Mouse (Mus musculus) E14TG2a.4 (cell line): ENCODE data around the gene Tlx2.

Experiments
- H3K27me3 ChIP-seq: 2 replicates; pipeline ENCODE4 v1.6.1; 2014; ENCODE audit warnings: low read length, control low read depth; ENCODE audit not compliant: insufficient read depth
- H3K36me3 ChIP-seq: 2 replicates; pipeline ENCODE4 v1.6.1; 2014; ENCODE audit warnings: low read length, control low read depth; ENCODE audit not compliant: insufficient read depth
- H3K4me1 ChIP-seq: replicated peaks from 2 replicates; pipeline ENCODE4 v1.6.1; 2014; ENCODE audit warnings: low read depth, low read length, control low read depth
- H3K4me3 ChIP-seq: replicated peaks from 2 replicates; pipeline ENCODE4 v1.5.1; 2014; ENCODE audit warnings: mild to moderate bottlenecking, low read length
- H3K9me3 ChIP-seq: 2 replicates; pipeline ENCODE4 v1.6.1; 2014; ENCODE audit warnings: low read length, control low read depth
- CTCF ChIP-seq: conservative IDR thresholded peaks from 2 replicates; pipeline ENCODE4 v1.5.1; 2014; ENCODE audit warnings: low read length
- NANOG ChIP-seq: IDR thresholded peaks from 2 replicates; pipeline ENCODE4 v1.6.1; 2014; ENCODE audit warnings: borderline replicate concordance, low read length, mixed read lengths
- POU5F1 ChIP-seq: IDR thresholded peaks from 2 replicates; pipeline ENCODE4 v1.6.1; 2014; ENCODE audit warnings: low read length, borderline replicate concordance

The Tlx2 gene

GRCm38 (mm10) chr6:83053136-83053960 is 16.7 kb downstream of the Tlx2 start:
- Histone ChIP-seq H3K27me3 (peaks cover 10% of the 10 kb centered on the region), H3K4me3 (peak overlapping the region; percentile 99), H3K9me3 (no peaks in the 10 kb centered on the region), H3K36me3 (peaks cover 45% of the 10 kb centered on the region), H3K4me1 (peaks cover 61% of the 10 kb centered on the region)
- no peak for TF ChIP-seq NANOG
- no peak for TF ChIP-seq POU5F1
- no peak for TF ChIP-seq CTCF

GRCm38 (mm10) chr6:83049367-83049766 is 20.7 kb downstream of the Tlx2 start:
- H3K9me3 ChIP-seq: peaks cover 4% of the 10 kb centered on the region; the same call in 1 of the 2 replicates
- peaks cover 34% of the 10 kb centered on the region for H3K27me3 ChIP-seq
- peaks cover 36% of the 10 kb centered on the region for H3K4me1 ChIP-seq
- H3K36me3 ChIP-seq: peaks cover 23% of the 10 kb centered on the region
- H3K4me3 ChIP-seq: peak overlapping the region; percentile 43
- TF ChIP-seq CTCF: no peak
- TF ChIP-seq POU5F1: no peak
- no peak for TF ChIP-seq NANOG

DNA sequence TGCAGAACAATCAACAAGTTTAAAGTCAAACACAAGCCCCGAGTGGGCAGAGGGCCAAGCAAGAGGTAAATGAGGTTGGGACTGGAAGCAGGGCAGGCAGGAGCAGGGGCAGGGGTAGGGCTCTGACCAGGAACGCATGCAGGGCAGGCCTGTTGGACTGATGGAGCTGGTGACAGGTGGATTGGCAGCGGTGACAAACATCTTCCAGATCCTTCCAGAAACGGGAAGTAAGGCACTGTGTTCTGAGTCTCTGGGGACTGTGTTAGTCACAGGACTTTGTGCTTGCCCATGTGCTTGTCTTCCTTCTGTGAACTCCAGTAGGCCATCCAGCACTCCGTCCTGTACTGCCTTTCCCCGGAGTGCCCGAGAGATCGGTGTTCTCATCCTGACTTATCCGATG is 25.4 kb downstream of the Tlx2 start:
- Histone ChIP-seq H3K9me3 (peaks cover 4% of the 10 kb centered on the region; the same call in 1 of the 2 replicates), H3K36me3 (no peaks in the 10 kb centered on the region), H3K4me1 (peaks cover 31% of the 10 kb centered on the region), H3K27me3 (peaks cover 45% of the 10 kb centered on the region), H3K4me3 (no peak overlapping the region)
- TF ChIP-seq NANOG (no peak), CTCF (no peak), POU5F1 (no peak)

DNA sequence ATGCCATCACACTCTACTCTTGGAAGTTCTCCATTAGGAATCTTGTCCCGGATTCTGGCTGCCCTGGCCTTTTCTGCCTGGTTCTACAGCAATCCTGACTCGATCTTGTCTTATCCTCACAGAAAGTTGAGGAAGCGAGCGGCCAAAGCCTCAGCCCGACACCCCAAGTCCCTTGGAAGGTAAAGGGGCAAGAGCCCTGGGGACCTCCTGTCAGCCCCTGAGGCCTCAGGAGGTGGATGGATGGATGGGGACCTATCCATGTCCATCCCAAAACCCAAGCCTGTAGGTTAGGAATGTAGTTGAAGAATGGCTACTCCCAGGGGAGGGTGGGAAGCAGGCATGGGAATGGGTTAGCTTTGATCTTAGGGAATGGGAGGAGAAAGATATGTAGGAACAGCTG is 26.1 kb downstream of the Tlx2 start:
- peaks cover 24% of the 10 kb centered on the region for H3K4me1 ChIP-seq
- peaks cover 4% of the 10 kb centered on the region; the same call in 1 of the 2 replicates for H3K9me3 ChIP-seq
- peaks cover 41% of the 10 kb centered on the region for H3K27me3 ChIP-seq
- H3K4me3 ChIP-seq: peak overlapping the region; percentile 23; the same call in 1 of the 2 replicates
- TF ChIP-seq NANOG (no peak), POU5F1 (no peak), CTCF (no peak)
- no peaks in the 10 kb centered on the region for H3K36me3 ChIP-seq

- Histone ChIP-seq H3K4me1 (peaks cover 25% of the 10 kb centered on the region), H3K9me3 (peaks cover 4% of the 10 kb centered on the region; the same call in 1 of the 2 replicates), H3K4me3 (peak overlapping the region; percentile 23; the same call in 1 of the 2 replicates), H3K36me3 (no peaks in the 10 kb centered on the region), H3K27me3 (peaks cover 37% of the 10 kb centered on the region)
- TF ChIP-seq CTCF (no peak), NANOG (no peak), POU5F1 (no peak)
These were observed 26.5 kb downstream of the Tlx2 start for GRCm38 (mm10) chr6:83043561-83043960.

GRCm38 (mm10) chr6:83040601-83041000 is 29.5 kb downstream of the Tlx2 start:
- Histone ChIP-seq H3K36me3 (no peaks in the 10 kb centered on the region), H3K27me3 (peaks cover 42% of the 10 kb centered on the region), H3K4me3 (no peak overlapping the region), H3K9me3 (no peaks in the 10 kb centered on the region), H3K4me1 (peaks cover 32% of the 10 kb centered on the region)
- TF ChIP-seq CTCF (no peak), POU5F1 (no peak), NANOG (no peak)

DNA sequence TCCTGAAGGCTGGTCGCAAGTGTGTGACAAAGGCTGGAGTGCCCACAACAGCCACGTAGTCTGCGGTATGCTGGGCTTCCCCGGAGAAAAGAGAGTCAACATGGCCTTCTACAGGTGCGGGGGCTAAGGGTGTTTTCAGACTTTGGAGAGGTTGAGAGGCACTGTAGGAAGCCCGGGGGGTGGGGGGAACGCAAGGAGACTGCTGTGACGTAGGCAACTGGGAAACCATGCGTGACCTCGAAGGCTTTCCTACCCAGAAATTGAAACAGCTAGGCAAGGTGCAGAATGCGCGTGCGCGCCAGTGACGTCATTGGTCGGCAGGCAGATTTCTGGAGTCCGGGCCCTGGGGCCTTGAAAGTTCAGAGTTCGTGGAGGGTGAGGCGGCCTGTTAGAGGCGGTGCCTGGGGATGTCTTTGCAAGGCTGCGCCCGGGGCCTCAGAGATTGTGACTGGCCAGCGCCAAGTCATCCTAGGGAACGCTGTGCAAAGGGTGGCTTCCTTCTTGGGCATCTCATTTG is 31.5 kb downstream of the Tlx2 start:
- TF ChIP-seq CTCF: no peak
- no peak for TF ChIP-seq POU5F1
- TF ChIP-seq NANOG: no peak
- H3K4me1 ChIP-seq: peaks cover 30% of the 10 kb centered on the region
- H3K9me3 ChIP-seq: no peaks in the 10 kb centered on the region
- H3K36me3 ChIP-seq: no peaks in the 10 kb centered on the region
- H3K27me3 ChIP-seq: peaks cover 52% of the 10 kb centered on the region
- H3K4me3 ChIP-seq: peak overlapping the region; percentile 41; the same call in 1 of the 2 replicates

- no peaks in the 10 kb centered on the region for H3K36me3 ChIP-seq
- no peak for TF ChIP-seq POU5F1
- TF ChIP-seq CTCF: no peak
- TF ChIP-seq NANOG: no peak
- H3K27me3 ChIP-seq: peaks cover 64% of the 10 kb centered on the region
- no peak overlapping the region for H3K4me3 ChIP-seq
- H3K9me3 ChIP-seq: no peaks in the 10 kb centered on the region
- H3K4me1 ChIP-seq: peaks cover 30% of the 10 kb centered on the region
These were observed 32.9 kb downstream of the Tlx2 start for GRCm38 (mm10) chr6:83037188-83037587.
